21 mouse cellular contexts compared by ENCODE assay signal in the genomic region with DNA sequence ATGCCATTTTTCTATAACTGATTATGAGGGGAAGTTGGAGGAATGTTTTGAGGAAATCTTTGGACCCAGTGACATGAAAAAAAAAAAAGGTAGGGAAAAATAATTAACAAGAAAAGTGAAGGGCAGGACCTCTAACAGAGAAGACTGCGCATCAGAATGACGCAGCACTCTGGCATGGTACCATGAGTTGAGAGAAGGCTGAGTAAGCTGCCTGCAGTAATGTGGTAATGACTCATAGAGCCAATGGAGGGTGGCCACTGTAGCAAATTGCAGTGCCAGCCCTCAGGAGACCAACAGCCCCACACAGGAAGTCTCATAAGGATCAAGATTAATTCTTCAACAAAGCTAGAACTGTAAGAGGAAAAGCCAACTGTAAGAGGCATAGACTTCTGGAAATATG.
DNase-seq lines count a peak whose midpoint lies in the region; ATAC-seq lines count a peak whose summit lies in the region.
"Had no signal": no experiment of that assay in that cellular context is flagged by ENCODE, and none has a peak within 500 bp of the region (broad histone marks: within the 10 kb centered on the region; RNA-seq: fewer than 3 reads in every experiment).

No protein-coding gene starts in this region.

- no peak overlapping the region for H3K9ac ChIP-seq in midbrain, embryonic 13.5 days (replicated peaks)
- H3K9ac ChIP-seq: limb, embryonic 15.5 days; liver, embryonic 15.5 days; neural tube, embryonic 12.5 days had no signal

- no peak overlapping the region for H3K27ac ChIP-seq in midbrain, embryonic 13.5 days
- H3K27ac ChIP-seq: heart, embryonic 10.5 days; hindbrain, embryonic 10.5 days; limb, embryonic 15.5 days; liver, embryonic 15.5 days; neural tube, embryonic 12.5 days had no signal

- ATAC-seq in midbrain, embryonic 13.5 days: no peak
- ATAC-seq: forebrain, embryonic 16.5 days had no signal

- no peaks in the 10 kb centered on the region for H3K27me3 ChIP-seq in midbrain, embryonic 13.5 days
- H3K27me3 ChIP-seq: CH12.LX; limb, embryonic 15.5 days; liver, embryonic 15.5 days; neural tube, embryonic 12.5 days had no signal

- peak; percentile 4 to 26 for DNase-seq in kidney, adult 8-10 months
- DNase-seq in kidney, adult 18-20 months: no peak
- peak; percentile 62 for DNase-seq in NIH3T3 (ENCODE audit: low read depth)
- peak; percentile 49 to 66 for DNase-seq in adrenal gland, postnatal 36 days
- peak; percentile 3 to 5 for DNase-seq in kidney, postnatal 4 days
- DNase-seq in urinary bladder, postnatal 36 days (ENCODE audit: low spot score in 2 of 2): no peak
- DNase-seq: cerebellum, adult 11 months; cerebellum, postnatal 14 days; embryo, embryonic 11 days; gastrocnemius, postnatal 25 days; layer of hippocampus, postnatal 36 days; thymus, postnatal 14 days had no signal

- H3K9me3 ChIP-seq in midbrain, embryonic 13.5 days: no peaks in the 10 kb centered on the region
- H3K9me3 ChIP-seq: heart, embryonic 10.5 days; hindbrain, embryonic 10.5 days; limb, embryonic 15.5 days; liver, embryonic 15.5 days; neural tube, embryonic 12.5 days had no signal

- 96% methylated on average over 2 of the region's 2 CpGs for WGBS in midbrain, embryonic 13.5 days

- H3K4me1 ChIP-seq in midbrain, embryonic 13.5 days (replicated peaks): no peaks in the 10 kb centered on the region
- H3K4me1 ChIP-seq: heart, embryonic 10.5 days; hindbrain, embryonic 10.5 days; limb, embryonic 15.5 days; liver, embryonic 15.5 days; neural tube, embryonic 12.5 days had no signal

- H3K36me3 ChIP-seq in midbrain, embryonic 13.5 days: no peaks in the 10 kb centered on the region
- H3K36me3 ChIP-seq: heart, embryonic 10.5 days; hindbrain, embryonic 10.5 days; limb, embryonic 15.5 days; liver, embryonic 15.5 days; neural tube, embryonic 12.5 days had no signal

- no peak overlapping the region for H3K4me3 ChIP-seq in midbrain, embryonic 13.5 days (replicated peaks)
- H3K4me3 ChIP-seq: heart, embryonic 10.5 days; hindbrain, embryonic 10.5 days; limb, embryonic 15.5 days; liver, embryonic 15.5 days; neural tube, embryonic 12.5 days had no signal

- H3K4me2 ChIP-seq in midbrain, embryonic 13.5 days (replicated peaks): no peak overlapping the region
- H3K4me2 ChIP-seq: limb, embryonic 15.5 days; liver, embryonic 15.5 days; midbrain, embryonic 11.5 days; neural tube, embryonic 12.5 days had no signal

Comparison
In these comparisons a context has a peak if more than half of its experiments do, and no peak if none do; other contexts are left out.
1. DNase-seq: peak in kidney, adult 8-10 months (2 of 2), NIH3T3 (single experiment), adrenal gland, postnatal 36 days (2 of 2) and kidney, postnatal 4 days (2 of 2); none in kidney, adult 18-20 months (single experiment) and urinary bladder, postnatal 36 days (0 of 2).